21 mouse cellular contexts compared by ENCODE assay signal in genomic region chr9:63714572-63714971, GRCm38 (mm10). TPM values are rescaled to one million over a fixed set of nuclear protein-coding genes. Genes with fewer than 3 reads are reported as not detected.
DNase-seq lines count a peak whose midpoint lies in the region; ATAC-seq and TF ChIP-seq lines count a peak whose summit lies in the region.
"Had no signal": no experiment of that assay in that cellular context is flagged by ENCODE, and none has a peak within 500 bp of the region (broad histone marks: within the 10 kb centered on the region; RNA-seq: fewer than 3 reads in every experiment).

No protein-coding gene starts in this region.

- H3K9me3 ChIP-seq in lung, embryonic 14.5 days (ENCODE audit: low read depth, low read length), result no peaks in the 10 kb centered on the region
- 0 out of 2 replicates have a peak, but pooled peaks cover 2% of the 10 kb centered on the region for H3K9me3 ChIP-seq in kidney, embryonic 15.5 days (replicated peaks)
- H3K9me3 ChIP-seq in liver, embryonic 12.5 days (replicated peaks), result peaks cover 5% of the 10 kb centered on the region; the same call in 1 of the 2 replicates
- H3K9me3 ChIP-seq: embryonic facial prominence, embryonic 15.5 days; hindbrain, embryonic 15.5 days had no signal

- WGBS in lung, embryonic 14.5 days, result 67% methylated on average over 6 of the region's 6 CpGs
- whole genome bisulfite sequencing in kidney, embryonic 15.5 days, result 70% methylated on average over 6 of the region's 6 CpGs
- WGBS in liver, embryonic 12.5 days (ENCODE audit: insufficient replicate concordance), result 67% methylated on average over 6 of the region's 6 CpGs

- no peak for TF ChIP-seq CTCF in lung, embryonic 14.5 days (IDR thresholded peaks at IDR 0.05; ENCODE audit: low read depth)

- ATAC-seq in lung, embryonic 14.5 days (ENCODE audit: insufficient read depth), result no peak
- peak; percentile 60 for ATAC-seq in inflammation-experienced regulatory T-cells, adult 6 months
- ATAC-seq in kidney, embryonic 15.5 days (replicated peaks; ENCODE audit: low FRiP score), result no peak
- ATAC-seq in liver, embryonic 12.5 days, result no peak
- ATAC-seq: forebrain, embryonic 14.5 days; Patski had no signal

- no peak overlapping the region for H3K4me2 ChIP-seq in lung, embryonic 14.5 days
- H3K4me2 ChIP-seq in kidney, embryonic 15.5 days, result no peak overlapping the region
- no peak overlapping the region for H3K4me2 ChIP-seq in liver, embryonic 12.5 days
- H3K4me2 ChIP-seq: embryonic facial prominence, embryonic 15.5 days; hindbrain, embryonic 15.5 days had no signal

- DNase-seq in lung, embryonic 14.5 days, result no peak
- DNase-seq in lung, adult 18-20 months, result no peak
- peak; percentile 55 for DNase-seq in T-cell, adult 2 months (ENCODE audit: low spot score)
- DNase-seq in gastrocnemius, postnatal 10 days, result no peak
- DNase-seq: adrenal gland, adult 8-10 months; adrenal gland, postnatal 36 days; cerebellum, adult 11 months; cerebellum, adult 8-10 months; cerebellum, postnatal 14 days; embryo, embryonic 11 days; gastrocnemius, postnatal 14 days; kidney, adult 11 months had no signal

- H3K27ac ChIP-seq in lung, embryonic 14.5 days (ENCODE audit: low read depth), result 0 out of 2 replicates have a peak overlapping the region, but pooled peaks have one; percentile 24
- H3K27ac ChIP-seq in kidney, embryonic 15.5 days, result no peak overlapping the region
- no peak overlapping the region for H3K27ac ChIP-seq in liver, embryonic 12.5 days
- H3K27ac ChIP-seq: embryonic facial prominence, embryonic 15.5 days; forebrain, embryonic 10.5 days; hindbrain, embryonic 15.5 days had no signal

- H3K27me3 ChIP-seq in lung, embryonic 14.5 days (ENCODE audit: insufficient read depth, low read length), result no peaks in the 10 kb centered on the region
- H3K27me3 ChIP-seq in kidney, embryonic 15.5 days, result no peaks in the 10 kb centered on the region
- no peaks in the 10 kb centered on the region for H3K27me3 ChIP-seq in liver, embryonic 12.5 days (replicated peaks)
- H3K27me3 ChIP-seq: embryonic facial prominence, embryonic 15.5 days; hindbrain, embryonic 15.5 days; Patski had no signal

- H3K4me1 ChIP-seq in lung, embryonic 14.5 days (ENCODE audit: insufficient read depth), result peaks cover 52% of the 10 kb centered on the region
- H3K4me1 ChIP-seq in kidney, embryonic 15.5 days, result peaks cover 83% of the 10 kb centered on the region
- peaks cover 83% of the 10 kb centered on the region for H3K4me1 ChIP-seq in liver, embryonic 12.5 days

- no peak overlapping the region for H3K4me3 ChIP-seq in lung, embryonic 14.5 days (ENCODE audit: low read depth, low read length)
- H3K4me3 ChIP-seq in kidney, embryonic 15.5 days (replicated peaks), result no peak overlapping the region
- no peak overlapping the region for H3K4me3 ChIP-seq in liver, embryonic 12.5 days
- H3K4me3 ChIP-seq: embryonic facial prominence, embryonic 15.5 days; erythroblast, embryonic 14.5 days; forebrain, embryonic 10.5 days; hindbrain, embryonic 15.5 days had no signal

- no peak overlapping the region for H3K9ac ChIP-seq in lung, embryonic 14.5 days
- H3K9ac ChIP-seq in kidney, embryonic 15.5 days, result no peak overlapping the region
- no peak overlapping the region for H3K9ac ChIP-seq in liver, embryonic 12.5 days
- H3K9ac ChIP-seq: embryonic facial prominence, embryonic 15.5 days; hindbrain, embryonic 15.5 days had no signal

- H3K36me3 ChIP-seq in lung, embryonic 14.5 days (ENCODE audit: insufficient read depth), result peaks cover 9% of the 10 kb centered on the region; the same call in 1 of the 2 replicates
- peaks cover 15% of the 10 kb centered on the region for H3K36me3 ChIP-seq in kidney, embryonic 15.5 days
- peaks cover 6% of the 10 kb centered on the region for H3K36me3 ChIP-seq in liver, embryonic 12.5 days
- H3K36me3 ChIP-seq: hindbrain, embryonic 15.5 days had no signal

RNA-seq across cellular contexts. Expression of gene Smad3, which starts 43.2 kb away (rescaled TPM):
- polyA plus RNA-seq in lung, embryonic 14.5 days (2014; fragmentation: Nextera tagmentation; extraction: Ambion mirVana), result 16.1 and 16.4 TPM in 2 replicates
- polyA plus RNA-seq in inflammation-experienced regulatory T-cells, adult 6 months (2017; shearing (Covaris generic)), result 10 to 100 TPM; 16.5 to 24.6 (median 16.8) TPM
- polyA plus RNA-seq in kidney, embryonic 15.5 days (2015; fragmentation: Nextera tagmentation; extraction: Ambion mirVana), result 25.0 and 26.5 TPM in 2 replicates
- polyA plus RNA-seq in liver, embryonic 12.5 days (2016; fragmentation: Nextera tagmentation; extraction: Ambion mirVana), result 5.8 and 7.2 TPM in 2 replicates
- 10 to 100 TPM; 44.9 to 45.0 TPM for total RNA-seq in gastrocnemius, postnatal 10 days (2021)
